Mouse (Mus musculus): ENCODE measurements around the gene Olfr1134. TPM values are rescaled to one million over a fixed set of nuclear protein-coding genes. Genes with fewer than 3 reads are reported as not detected.
"Not testable (repeated sequence)": the region's sequence is repeated elsewhere in the genome, so short reads cannot be mapped to it uniquely, and the experiment has no call there.

The Olfr1134 gene
- polyA plus RNA-seq (2015; fragmentation: Nextera tagmentation; extraction: Ambion mirVana) = not detected in 2 replicates

DNA sequence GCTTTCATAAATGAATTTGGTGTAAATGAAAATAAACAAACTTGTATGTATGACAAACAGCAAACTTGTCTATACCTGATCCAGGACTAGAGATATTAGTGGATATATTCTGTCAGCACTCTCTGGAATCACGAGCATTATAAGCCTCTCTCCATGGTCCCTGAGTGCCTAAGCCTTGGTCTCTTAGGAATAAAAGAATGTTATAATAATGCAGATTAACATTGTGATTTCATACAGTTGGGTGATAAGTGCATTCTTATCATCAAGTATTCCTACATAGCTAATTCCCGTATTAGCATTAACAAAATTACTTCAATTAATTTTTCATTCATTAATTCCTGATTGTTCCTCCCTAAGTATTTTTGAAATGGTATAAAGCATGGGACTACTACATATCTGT is at the start of gene Olfr1134:
Gene Olfr1134, minus strand, starts transcription at position 101 of the 400 bp plus-strand sequence.
- Histone ChIP-seq H3K9ac (replicated peaks; ENCODE audit: low read depth) (no peak within 1 kb of the TSS), H3K27ac (ENCODE audit: low read length) (no peak within 1 kb of the TSS), H3K4me2 (replicated peaks; ENCODE audit: low read depth, low read length) (no peak within 1 kb of the TSS), H3K4me1 (ENCODE audit: insufficient read depth, low read depth, low read length) (no peaks in the 10 kb centered on the region), H3K9me3 (ENCODE audit: low read length) (no peaks in the 10 kb centered on the region), H3K27me3 (replicated peaks; ENCODE audit: insufficient read depth, low read length) (no peaks in the 10 kb centered on the region), H3K36me3 (ENCODE audit: insufficient read depth, low read length) (no peaks in the 10 kb centered on the region), H3K4me3 (ENCODE audit: low read depth, low read length) (no peak within 1 kb of the TSS)
- ATAC-seq = no peak
- DNase-seq (ENCODE audit: low spot score) = no peak
- TF ChIP-seq EP300 (IDR thresholded peaks at IDR 0.05) = no peak
- TF ChIP-seq CTCF (IDR thresholded peaks at IDR 0.05) = no peak
- WGBS = 76% methylated on average over 2 of the region's 2 CpGs

DNA sequence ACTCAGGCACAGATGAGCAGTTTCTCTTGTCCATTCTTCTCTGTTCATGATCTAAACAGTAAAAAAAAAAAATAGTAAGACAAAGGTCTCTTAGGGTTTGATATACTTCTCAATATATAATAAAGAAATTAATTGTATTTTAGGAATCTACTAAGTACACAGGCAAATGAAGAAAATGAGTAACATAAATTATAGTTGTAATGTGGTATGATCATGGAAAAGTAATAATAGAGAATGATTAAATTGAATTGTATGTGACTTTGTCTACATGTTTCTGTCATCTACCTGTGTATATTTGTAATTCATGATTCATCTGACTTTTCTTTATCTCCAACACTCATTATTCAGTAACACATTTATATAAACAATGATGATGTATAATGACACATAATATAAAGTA is 35.6 kb upstream of the Olfr1134 start, which contains the start of gene Olfr1136:
Gene Olfr1136, minus strand, starts transcription at position 101 of the 400 bp plus-strand sequence.
- Histone ChIP-seq H3K4me2 (replicated peaks; ENCODE audit: low read depth, low read length) (no peak within 1 kb of the TSS), H3K36me3 (ENCODE audit: insufficient read depth, low read length) (no peaks in the 10 kb centered on the region), H3K9me3 (ENCODE audit: low read length) (no peaks in the 10 kb centered on the region), H3K4me3 (ENCODE audit: low read depth, low read length) (no peak within 1 kb of the TSS), H3K4me1 (ENCODE audit: insufficient read depth, low read depth, low read length) (no peaks in the 10 kb centered on the region), H3K27me3 (replicated peaks; ENCODE audit: insufficient read depth, low read length) (no peaks in the 10 kb centered on the region), H3K9ac (replicated peaks; ENCODE audit: low read depth) (no peak within 1 kb of the TSS), H3K27ac (ENCODE audit: low read length) (no peak within 1 kb of the TSS)
- ATAC-seq (no peak), DNase-seq (ENCODE audit: low spot score) (no peak)
- TF ChIP-seq EP300 (IDR thresholded peaks at IDR 0.05) (no peak), CTCF (IDR thresholded peaks at IDR 0.05) (no peak)

- DNase-seq (ENCODE audit: low spot score) = no peak
- Histone ChIP-seq H3K36me3 (ENCODE audit: insufficient read depth, low read length) (no peaks in the 10 kb centered on the region), H3K4me2 (replicated peaks; ENCODE audit: low read depth, low read length) (no peak within 1 kb of the TSS), H3K4me3 (ENCODE audit: low read depth, low read length) (no peak within 1 kb of the TSS), H3K27ac (ENCODE audit: low read length) (no peak within 1 kb of the TSS), H3K9me3 (ENCODE audit: low read length) (no peaks in the 10 kb centered on the region), H3K4me1 (ENCODE audit: insufficient read depth, low read depth, low read length) (no peaks in the 10 kb centered on the region), H3K9ac (replicated peaks; ENCODE audit: low read depth) (no peak within 1 kb of the TSS), H3K27me3 (replicated peaks; ENCODE audit: insufficient read depth, low read length) (no peaks in the 10 kb centered on the region)
- ATAC-seq = no peak
- 6% methylated on average over 1 of the region's 1 CpGs for WGBS
- no peak for TF ChIP-seq EP300 (IDR thresholded peaks at IDR 0.05)
- TF ChIP-seq CTCF (IDR thresholded peaks at IDR 0.05) = no peak
These were observed 15.3 kb upstream of the Olfr1134 start, which contains the start of gene Olfr1135 for GRCm38 (mm10) chr2:87673564-87673963. Gene Olfr1135 (minus strand): TSS chr2:87673664.

DNA sequence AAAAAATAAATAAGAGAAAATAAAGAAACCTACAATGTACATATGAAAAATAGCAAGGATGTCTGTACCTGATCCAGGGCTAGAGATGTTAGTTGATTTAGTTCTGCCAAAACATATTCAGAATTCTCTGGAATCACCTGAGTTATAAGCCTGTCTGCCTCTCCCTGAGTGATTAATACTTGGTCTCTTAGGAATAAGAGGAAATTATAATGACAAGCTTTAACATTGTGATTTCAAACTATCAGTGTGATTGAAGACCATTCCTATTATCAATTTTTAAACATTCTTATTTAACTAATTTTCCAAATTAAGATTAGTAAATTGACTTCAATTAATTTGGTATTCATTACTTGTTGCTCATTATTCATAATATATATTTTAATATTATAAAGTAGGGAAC is 11.0 kb downstream of the Olfr1134 start, which contains the start of gene Olfr1133:
Gene Olfr1133, minus strand, starts transcription at position 101 of the 400 bp plus-strand sequence.
- Histone ChIP-seq H3K27me3 (replicated peaks; ENCODE audit: insufficient read depth, low read length) (no peaks in the 10 kb centered on the region), H3K4me1 (ENCODE audit: insufficient read depth, low read depth, low read length) (no peaks in the 10 kb centered on the region), H3K4me3 (ENCODE audit: low read depth, low read length) (no peak within 1 kb of the TSS), H3K36me3 (ENCODE audit: insufficient read depth, low read length) (no peaks in the 10 kb centered on the region), H3K4me2 (replicated peaks; ENCODE audit: low read depth, low read length) (no peak within 1 kb of the TSS), H3K27ac (ENCODE audit: low read length) (no peak within 1 kb of the TSS), H3K9me3 (ENCODE audit: low read length) (no peaks in the 10 kb centered on the region), H3K9ac (replicated peaks; ENCODE audit: low read depth) (no peak within 1 kb of the TSS)
- ATAC-seq (no peak), DNase-seq (ENCODE audit: low spot score) (no peak)
- TF ChIP-seq EP300 (IDR thresholded peaks at IDR 0.05) (no peak), CTCF (IDR thresholded peaks at IDR 0.05) (no peak)

- no peak for ATAC-seq
- no peaks in the 10 kb centered on the region for H3K9me3 ChIP-seq (ENCODE audit: low read length)
- H3K27ac ChIP-seq (ENCODE audit: low read length) = no peak overlapping the region
- no peaks in the 10 kb centered on the region for H3K4me1 ChIP-seq (ENCODE audit: insufficient read depth, low read depth, low read length)
- no peak for DNase-seq (ENCODE audit: low spot score)
- H3K4me3 ChIP-seq (ENCODE audit: low read depth, low read length) = no peak overlapping the region
- no peak overlapping the region for H3K9ac ChIP-seq (replicated peaks; ENCODE audit: low read depth)
- H3K4me2 ChIP-seq (replicated peaks; ENCODE audit: low read depth, low read length) = no peak overlapping the region
- no peaks in the 10 kb centered on the region for H3K36me3 ChIP-seq (ENCODE audit: insufficient read depth, low read length)
- TF ChIP-seq EP300 (IDR thresholded peaks at IDR 0.05) = no peak
- TF ChIP-seq CTCF (IDR thresholded peaks at IDR 0.05) = no peak
- H3K27me3 ChIP-seq (replicated peaks; ENCODE audit: insufficient read depth, low read length) = no peaks in the 10 kb centered on the region
These were observed 15.8 kb downstream of the Olfr1134 start for GRCm38 (mm10) chr2:87642441-87642840.

DNA sequence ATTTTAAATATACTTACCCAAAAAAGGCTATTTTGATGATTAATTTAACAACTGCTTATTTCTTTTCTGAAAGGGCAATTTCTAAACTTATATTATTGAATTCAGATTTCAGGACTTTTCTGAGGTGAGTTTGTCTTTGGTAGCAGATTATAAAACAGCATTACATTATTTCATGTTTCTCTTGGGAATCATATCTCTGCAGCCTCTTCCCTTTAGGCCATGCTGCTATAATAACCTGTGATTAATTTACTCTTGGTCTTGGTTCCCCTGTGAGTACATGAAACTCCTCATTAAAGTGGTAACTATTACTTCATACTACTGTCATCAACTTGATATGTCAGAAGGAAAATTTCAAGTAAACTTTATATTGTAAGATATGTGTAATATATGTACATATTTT is 20.8 kb downstream of the Olfr1134 start, which contains the start of gene Olfr1132:
Gene Olfr1132, minus strand, starts transcription at position 101 of the 400 bp plus-strand sequence.
- Histone ChIP-seq H3K27ac (ENCODE audit: low read length) (no peak within 1 kb of the TSS), H3K4me1 (ENCODE audit: insufficient read depth, low read depth, low read length) (no peaks in the 10 kb centered on the region), H3K4me3 (ENCODE audit: low read depth, low read length) (no peak within 1 kb of the TSS), H3K4me2 (replicated peaks; ENCODE audit: low read depth, low read length) (no peak within 1 kb of the TSS), H3K9me3 (ENCODE audit: low read length) (no peaks in the 10 kb centered on the region), H3K27me3 (replicated peaks; ENCODE audit: insufficient read depth, low read length) (no peaks in the 10 kb centered on the region), H3K9ac (replicated peaks; ENCODE audit: low read depth) (no peak within 1 kb of the TSS), H3K36me3 (ENCODE audit: insufficient read depth, low read length) (no peaks in the 10 kb centered on the region)
- ATAC-seq (no peak), DNase-seq (ENCODE audit: low spot score) (no peak)
- TF ChIP-seq CTCF (IDR thresholded peaks at IDR 0.05) (no peak), EP300 (IDR thresholded peaks at IDR 0.05) (no peak)

DNA sequence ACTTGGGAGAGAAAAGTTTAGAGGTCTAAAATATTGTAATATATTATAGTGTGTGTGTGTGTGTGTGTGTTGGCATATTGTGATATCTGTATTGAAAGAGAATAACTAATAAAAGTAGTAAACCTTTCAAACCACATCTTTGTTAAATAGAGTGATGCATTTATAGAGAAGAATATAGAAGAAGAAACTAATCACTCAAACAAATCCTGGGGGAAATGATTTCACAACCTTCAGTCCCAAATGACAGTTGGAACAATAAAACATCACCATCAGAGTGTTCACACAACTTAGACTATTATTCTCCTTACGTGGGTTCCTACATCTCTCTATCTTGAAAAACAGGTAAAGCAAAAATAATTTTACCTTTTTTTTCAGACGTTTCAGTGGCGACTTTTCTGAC is 31.5 kb downstream of the Olfr1134 start, which contains the start of gene Olfr1131:
Gene Olfr1131, plus strand, starts transcription at position 301 of the 400 bp plus-strand sequence.
- ATAC-seq (no peak), DNase-seq (ENCODE audit: low spot score) (no peak)
- Histone ChIP-seq H3K4me3 (ENCODE audit: low read depth, low read length) (no peak within 1 kb of the TSS), H3K4me1 (ENCODE audit: insufficient read depth, low read depth, low read length) (no peaks in the 10 kb centered on the region), H3K4me2 (replicated peaks; ENCODE audit: low read depth, low read length) (no peak within 1 kb of the TSS), H3K9ac (replicated peaks; ENCODE audit: low read depth) (no peak within 1 kb of the TSS), H3K9me3 (ENCODE audit: low read length) (no peaks in the 10 kb centered on the region), H3K27me3 (replicated peaks; ENCODE audit: insufficient read depth, low read length) (no peaks in the 10 kb centered on the region), H3K27ac (ENCODE audit: low read length) (no peak within 1 kb of the TSS), H3K36me3 (ENCODE audit: insufficient read depth, low read length) (no peaks in the 10 kb centered on the region)
- TF ChIP-seq EP300 (IDR thresholded peaks at IDR 0.05) = no peak
- no peak for TF ChIP-seq CTCF (IDR thresholded peaks at IDR 0.05)
- WGBS = 65% methylated on average over 3 of the region's 3 CpGs

GRCm38 (mm10) chr2:87605912-87606311 is 52.3 kb downstream of the Olfr1134 start, which contains the start of gene Olfr1130:
Gene Olfr1130 (plus strand): TSS chr2:87606212.
- H3K4me1 ChIP-seq (ENCODE audit: insufficient read depth, low read depth, low read length); ATAC-seq: not testable (repeated sequence)

More at GRCm38 (mm10) chr2:87605912-87606311, 52.3 kb downstream of the Olfr1134 start, which contains the start of gene Olfr1130:
- not testable (repeated sequence) for H3K36me3 ChIP-seq (ENCODE audit: insufficient read depth, low read length); H3K4me3 ChIP-seq (ENCODE audit: low read depth, low read length); H3K27me3 ChIP-seq (replicated peaks; ENCODE audit: insufficient read depth, low read length); H3K4me2 ChIP-seq (replicated peaks; ENCODE audit: low read depth, low read length); DNase-seq (ENCODE audit: low spot score); H3K9me3 ChIP-seq (ENCODE audit: low read length); H3K27ac ChIP-seq (ENCODE audit: low read length); H3K9ac ChIP-seq (replicated peaks; ENCODE audit: low read depth)
